Mouse (Mus musculus) midbrain, postnatal 0 days (tissue): ENCODE measurements around the gene Acbd4. TPM values are rescaled to one million over a fixed set of nuclear protein-coding genes. Genes with fewer than 3 reads are reported as not detected.

ENCODE experiments used
- ATAC-seq: fragments of 200-750 bp; cut with Nextera tagmentation; 2 replicates; pipeline ENCODE4 v1.8.0; 2017; ENCODE audit warnings: moderate number of reproducible peaks, mild to moderate bottlenecking, moderate TSS enrichment, moderate library complexity; ENCODE audit not compliant: low FRiP score
- DNase-seq: peaks from one replicate; pipeline ENCODE4 v3.0.0-alpha.2; 2015; ENCODE audit warnings: low spot score
- H3K27ac ChIP-seq: fragments of 300-500 bp; sonication (generic); 2 replicates; pipeline ENCODE4 v1.5.1; 2014; ENCODE audit warnings: low read depth, mild to moderate bottlenecking, low read length, mixed read lengths
- H3K27me3 ChIP-seq: fragments of 300-500 bp; sonication (generic); 2 replicates; pipeline ENCODE4 v1.6.1; 2014; ENCODE audit warnings: low read length, control low read depth, mixed read lengths; ENCODE audit not compliant: insufficient read depth
- H3K36me3 ChIP-seq: fragments of 300-500 bp; sonication (generic); 2 replicates; pipeline ENCODE4 v1.6.1; 2014; ENCODE audit warnings: low read length, control low read depth, mixed read lengths; ENCODE audit not compliant: insufficient read depth
- H3K4me1 ChIP-seq: fragments of 300-500 bp; sonication (generic); 2 replicates; pipeline ENCODE4 v1.6.1; 2014; ENCODE audit warnings: mild to moderate bottlenecking, control low read depth, antibody characterized with exemption, low read length, mixed read lengths; ENCODE audit not compliant: insufficient read depth
- H3K4me2 ChIP-seq: fragments of 300-500 bp; sonication (generic); 2 replicates; pipeline ENCODE4 v1.6.1; 2014; ENCODE audit warnings: low read depth, mild to moderate bottlenecking, low read length, mixed read lengths; ENCODE audit not compliant: poor library complexity, severe bottlenecking
- H3K4me3 ChIP-seq: fragments of 300-500 bp; sonication (generic); 2 replicates; pipeline ENCODE4 v1.5.1; 2014; ENCODE audit warnings: low read depth, mild to moderate bottlenecking, low read length, moderate library complexity
- H3K9ac ChIP-seq: fragments of 300-500 bp; sonication (generic); replicated peaks from 2 replicates; pipeline ENCODE4 v1.6.1; 2014; ENCODE audit warnings: mild to moderate bottlenecking, low read length, moderate library complexity, mixed read lengths; ENCODE audit not compliant: poor library complexity, severe bottlenecking
- H3K9me3 ChIP-seq: fragments of 300-500 bp; sonication (generic); 2 replicates; pipeline ENCODE4 v1.6.1; 2016; ENCODE audit warnings: low read length, control low read depth
- CTCF ChIP-seq: IDR thresholded peaks from 2 replicates; pipeline ENCODE4 v1.5.1; 2016; ENCODE audit warnings: antibody characterized with exemption, mild to moderate bottlenecking
- WGBS: fragments of 180-500 bp; shearing (Covaris S2); extraction: QIAGEN DNeasy Blood & Tissue Kit; methylation state at CpG from one replicate; pipeline ENCODE4 v1.1.7; 2014; 5-methylcytosine and 5-hydroxymethylcytosine counted together
- polyA plus RNA-seq: library from polyadenylated mRNA; unstranded; fragments of >200 nt; fragmentation: Nextera tagmentation; extraction: Ambion mirVana; gene quantifications from 2 replicates; pipeline ENCODE4 v1.2.1, GENCODE M21; 2015
- total RNA-seq: library from RNA; depleted of rRNA; stranded (reverse); fragments of >200 nt; gene quantifications from 2 replicates; pipeline ENCODE4 v1.2.3, GENCODE M21; 2014

Acbd4 gene
- total and polyA plus RNA-seq, 2 experiments from 2014 or later: 17.5 to 22.9 TPM

GRCm38 (mm10) chr11:103140763-103141100 lies 39.2 kb downstream of the Acbd4 start:
- 50% methylated on average over 6 of the region's 6 CpGs for WGBS

DNA sequence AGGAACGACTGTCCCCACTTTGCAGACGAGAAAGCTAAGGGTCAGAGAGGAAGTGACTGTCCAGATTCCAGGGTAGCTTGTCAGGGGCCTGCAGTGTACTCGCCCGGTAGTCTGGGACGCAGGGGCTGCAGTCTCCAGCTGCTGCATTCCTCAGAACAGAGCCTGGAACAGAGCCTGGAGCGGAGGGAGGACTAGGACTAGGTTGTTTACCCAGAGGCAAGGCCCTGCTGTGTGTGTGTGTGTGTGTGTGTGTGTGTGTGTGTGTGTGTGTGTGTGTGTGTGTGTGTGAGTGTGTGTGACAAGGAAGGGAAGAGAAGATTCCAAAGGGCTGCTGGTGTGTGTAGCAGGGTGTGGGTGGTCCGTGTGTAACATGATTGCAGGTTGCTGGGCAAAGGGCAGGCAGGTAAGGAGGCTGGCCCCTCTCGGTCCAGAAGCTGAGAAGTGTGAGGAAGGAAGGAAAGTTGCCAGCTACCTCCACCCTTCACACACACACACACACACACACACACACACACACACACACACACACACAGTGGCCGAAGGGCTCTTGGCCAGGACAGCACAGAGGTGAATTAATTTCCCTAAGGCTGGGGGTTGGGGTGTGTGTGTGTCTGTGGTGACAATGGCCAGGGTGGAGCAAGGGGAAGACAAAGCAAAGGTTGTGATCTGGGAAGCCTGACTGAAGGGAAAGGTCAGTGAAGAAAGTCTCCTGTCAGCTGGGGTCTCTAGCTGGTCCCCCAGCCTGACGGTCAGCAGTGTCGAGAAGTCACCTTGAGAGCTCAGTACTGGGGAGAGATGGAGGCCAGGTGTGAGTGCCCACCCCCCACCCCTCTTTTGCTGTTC lies 39.8 kb downstream of the Acbd4 start:
- Histone ChIP-seq H3K4me3 (no peak overlapping the region), H3K27me3 (no peaks in the 10 kb centered on the region), H3K9ac (peak overlapping the region; percentile 19; the same call in 1 of the 2 replicates), H3K9me3 (no peaks in the 10 kb centered on the region), H3K36me3 (peaks cover 22% of the 10 kb centered on the region), H3K4me2 (no peak overlapping the region), H3K27ac (peak overlapping the region; percentile 93), H3K4me1 (peaks cover 14% of the 10 kb centered on the region; the same call in 1 of the 2 replicates)
- ATAC-seq (no peak), DNase-seq (peak; percentile 30)
- 30% methylated on average over 11 of the region's 11 CpGs for WGBS
- TF ChIP-seq CTCF: no peak

More at GRCm38 (mm10) chr11:103140763-103141100, 39.2 kb downstream of the Acbd4 start:
- Histone ChIP-seq H3K4me2 (no peak overlapping the region), H3K4me1 (peaks cover 14% of the 10 kb centered on the region; the same call in 1 of the 2 replicates), H3K27ac (peak overlapping the region; percentile 93), H3K4me3 (no peak overlapping the region), H3K9ac (no peak overlapping the region; the same call in 1 of the 2 replicates), H3K36me3 (peaks cover 22% of the 10 kb centered on the region), H3K9me3 (no peaks in the 10 kb centered on the region), H3K27me3 (no peaks in the 10 kb centered on the region)
- no peak for ATAC-seq
- DNase-seq: no peak
- TF ChIP-seq CTCF: no peak

- Histone ChIP-seq H3K27me3 (no peaks in the 10 kb centered on the region), H3K27ac (peak overlapping the region; percentile 93), H3K9ac (0 out of 2 replicates have a peak overlapping the region, but pooled peaks have one; percentile 19), H3K4me3 (no peak overlapping the region), H3K36me3 (peaks cover 22% of the 10 kb centered on the region), H3K4me2 (0 out of 2 replicates have a peak overlapping the region, but pooled peaks have one; percentile 51), H3K9me3 (no peaks in the 10 kb centered on the region), H3K4me1 (peaks cover 14% of the 10 kb centered on the region; the same call in 1 of the 2 replicates)
- ATAC-seq (no peak), DNase-seq (peak; percentile 24)
- WGBS: 30% methylated on average over 1 of the region's 1 CpGs
- no peak for TF ChIP-seq CTCF
Observed at GRCm38 (mm10) chr11:103141944-103142255, 40.4 kb downstream of the Acbd4 start.

DNA sequence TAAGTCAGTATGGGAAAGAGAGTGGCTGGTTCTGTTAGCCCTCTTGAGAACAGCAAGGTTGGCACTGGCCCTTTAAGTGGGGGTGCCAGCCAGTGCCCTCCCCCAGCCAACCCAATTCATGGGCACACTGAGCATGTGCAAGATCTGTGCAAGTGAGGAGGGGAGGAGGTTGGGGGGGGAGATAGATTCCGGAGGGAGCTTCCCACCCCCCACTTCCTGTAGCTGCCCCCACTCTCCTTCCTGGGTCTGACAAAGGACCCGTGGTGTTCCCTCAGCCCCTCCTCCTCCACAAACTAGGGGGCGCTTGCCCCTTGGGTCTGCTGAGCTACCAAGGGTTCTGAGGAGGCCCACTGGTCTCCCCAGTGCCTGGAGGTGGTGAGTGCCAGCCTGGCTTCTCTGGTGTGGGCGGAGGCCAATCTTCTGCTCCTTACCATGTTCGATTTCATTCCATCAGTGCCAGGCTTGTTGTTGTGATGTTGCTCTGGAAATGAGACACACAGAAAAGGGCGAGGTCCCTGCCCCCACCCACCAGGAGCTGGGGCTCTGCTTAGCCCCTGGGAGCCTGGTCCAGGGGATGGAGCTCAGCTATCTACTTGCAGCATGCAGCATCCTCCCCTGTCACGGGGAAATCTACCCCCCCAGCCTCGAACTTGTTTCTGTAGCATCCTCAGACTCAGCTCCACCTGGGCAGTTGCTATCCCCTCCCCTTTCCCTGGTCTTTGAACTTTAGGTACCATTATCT lies 41.1 kb downstream of the Acbd4 start:
- 19% methylated on average over 8 of the region's 8 CpGs for WGBS
- peak; percentile 94 for DNase-seq
- Histone ChIP-seq H3K4me1 (peaks cover 14% of the 10 kb centered on the region; the same call in 1 of the 2 replicates), H3K4me2 (peak overlapping the region; percentile 51), H3K9ac (peak overlapping the region; percentile 57), H3K27me3 (no peaks in the 10 kb centered on the region), H3K9me3 (no peaks in the 10 kb centered on the region), H3K36me3 (peaks cover 22% of the 10 kb centered on the region), H3K4me3 (peak overlapping the region; percentile 25), H3K27ac (peak overlapping the region; percentile 93)
- ATAC-seq: peak; percentile 93
- TF ChIP-seq CTCF: peak; percentile 60

DNA sequence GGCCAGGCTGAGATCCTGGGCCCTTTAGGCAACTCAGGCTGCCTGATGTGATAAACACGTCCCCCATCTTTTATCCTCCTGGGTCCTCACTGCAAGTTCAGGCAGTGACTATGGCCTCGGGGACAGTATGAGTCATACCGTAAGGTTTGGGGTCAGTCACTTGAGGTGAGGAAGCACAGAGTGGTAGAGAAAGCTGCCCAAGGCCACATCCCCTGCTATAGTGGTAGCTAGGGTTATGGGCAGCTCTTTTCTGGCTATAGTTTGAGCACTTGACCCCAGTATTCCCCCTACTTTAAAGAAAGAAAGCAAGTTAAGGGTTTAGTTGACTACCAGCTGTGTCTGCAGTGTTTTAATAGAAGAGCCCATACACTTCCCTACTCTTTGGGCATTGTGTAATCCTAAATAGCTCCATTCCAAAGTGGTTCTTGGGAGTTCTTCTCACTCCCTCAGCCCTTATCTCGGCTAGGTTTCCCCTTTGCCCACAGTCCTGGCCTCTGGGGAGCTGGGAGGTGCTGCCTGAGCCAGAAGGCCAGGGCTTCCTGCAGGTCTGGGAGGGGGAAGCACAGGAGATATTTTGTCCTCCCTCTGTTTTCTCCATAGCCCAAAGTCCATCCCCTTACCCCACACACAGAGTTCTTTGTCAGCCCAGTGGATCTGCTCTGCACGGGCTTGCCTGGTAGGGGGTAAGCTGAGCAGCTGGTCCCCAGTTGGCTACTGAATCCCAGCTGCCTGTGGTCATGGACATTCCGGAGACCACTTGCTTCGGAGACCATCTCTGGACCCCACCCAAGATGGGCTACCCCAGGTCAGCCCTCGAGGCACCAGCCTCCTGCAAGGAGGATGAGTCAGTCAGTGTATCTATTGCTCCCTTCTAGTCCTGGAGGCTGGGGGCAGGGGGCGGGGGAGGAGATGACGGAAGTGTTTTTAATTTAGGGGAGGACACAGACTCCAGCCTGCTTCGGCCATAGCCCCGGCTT lies 43.1 kb downstream of the Acbd4 start:
- no peak for TF ChIP-seq CTCF
- DNase-seq: no peak
- WGBS: 44% methylated on average over 12 of the region's 12 CpGs

More for the DNA sequence above, 43.1 kb downstream of the Acbd4 start:
- Histone ChIP-seq H3K36me3 (peaks cover 8% of the 10 kb centered on the region; the same call in 1 of the 2 replicates), H3K4me1 (peaks cover 14% of the 10 kb centered on the region; the same call in 1 of the 2 replicates), H3K9ac (no peak overlapping the region), H3K4me2 (no peak overlapping the region), H3K9me3 (no peaks in the 10 kb centered on the region), H3K4me3 (no peak overlapping the region), H3K27me3 (no peaks in the 10 kb centered on the region), H3K27ac (no peak overlapping the region)
- ATAC-seq: no peak
